Mouse (Mus musculus) liver, embryonic 14.5 days (tissue): ENCODE results near the gene Cerk.

Experiments used
- CTCF ChIP-seq: IDR thresholded peaks from 2 replicates; pipeline ENCODE4 v1.5.1; 2016; ENCODE audit warnings: antibody characterized with exemption, low read depth, control low read depth
- EP300 ChIP-seq: IDR thresholded peaks from 2 replicates; pipeline ENCODE4 v1.6.1; 2016; ENCODE audit warnings: antibody characterized with exemption, low read depth

- TF ChIP-seq EP300 (no peak), CTCF (no peak)
Measured at GRCm38 (mm10) chr15:86109650-86110211, 76.2 kb downstream of the Cerk start.
